Mouse (Mus musculus) lung, postnatal 25 days (tissue): ENCODE measurements at regions not wholly inside any gene's neighbourhood (a gene's known extent, or its start where the extent isn't known, plus 50 kb on each side); places are given as distances from the start of the nearest gene placed in this dataset.
"Not testable (repeated sequence)": the region's sequence is repeated elsewhere in the genome, so short reads cannot be mapped to it uniquely, and the experiment has no call there.

ENCODE experiments used
- DNase-seq: peaks from one replicate; pipeline ENCODE4 v3.0.0; 2022; ENCODE audit warnings: low spot score

DNA sequence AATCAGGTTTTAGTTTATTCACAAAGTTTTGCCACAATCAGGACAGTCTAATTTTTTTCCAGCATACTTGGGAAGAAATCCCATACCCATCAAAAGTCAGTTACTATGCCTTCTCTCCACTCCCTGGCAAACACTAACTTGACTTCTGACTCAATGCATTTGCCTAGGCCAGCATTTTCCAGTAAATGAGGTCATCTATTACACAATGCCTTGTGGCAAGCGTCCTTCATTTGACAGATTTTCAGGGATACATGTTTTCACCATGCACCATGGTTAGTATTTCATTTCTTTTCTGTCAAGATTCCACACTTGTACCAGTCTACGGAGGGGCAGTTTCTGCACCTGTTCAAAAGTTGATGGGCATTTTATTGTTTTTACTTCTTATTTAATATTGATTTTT, 88.4 kb upstream of the Slc2a12 start:
- not testable (repeated sequence) for DNase-seq

DNA sequence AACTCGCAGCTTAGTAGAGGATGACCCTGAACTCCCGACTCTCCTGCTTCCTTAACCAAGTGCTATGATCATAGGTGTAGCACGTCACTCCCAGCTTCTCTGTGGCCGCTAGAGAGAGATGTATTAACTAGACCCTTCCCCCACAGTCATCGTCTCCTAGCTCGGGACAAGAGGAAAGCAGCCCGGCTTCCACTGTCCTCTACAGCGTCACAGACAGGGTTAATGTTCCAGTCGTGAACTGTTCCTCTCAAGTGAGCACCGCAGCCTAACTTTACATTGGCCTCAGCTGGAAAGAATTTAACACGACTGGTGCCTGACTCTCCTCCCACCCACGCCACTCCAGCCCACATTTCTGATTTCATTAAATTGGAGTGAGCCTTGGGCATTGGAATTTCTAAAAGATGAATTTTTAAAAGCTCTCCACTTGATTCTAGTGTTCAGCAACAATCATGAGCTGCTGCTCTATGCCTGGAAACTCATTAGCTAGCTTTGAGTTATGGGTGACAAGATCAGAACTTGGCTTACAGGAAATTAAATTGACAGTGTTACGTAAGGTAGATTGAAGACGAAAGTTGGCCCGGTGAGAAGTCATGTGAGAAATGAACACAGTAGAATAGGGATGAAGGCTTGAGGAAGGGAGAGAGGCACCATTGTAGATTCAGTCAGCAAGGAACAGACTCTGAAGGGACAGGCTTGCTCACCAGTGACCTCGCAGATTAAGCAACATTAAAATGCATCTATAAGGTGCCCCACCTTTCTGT, 75.4 kb upstream of the Slc2a12 start:
- not testable (repeated sequence) for DNase-seq

DNA sequence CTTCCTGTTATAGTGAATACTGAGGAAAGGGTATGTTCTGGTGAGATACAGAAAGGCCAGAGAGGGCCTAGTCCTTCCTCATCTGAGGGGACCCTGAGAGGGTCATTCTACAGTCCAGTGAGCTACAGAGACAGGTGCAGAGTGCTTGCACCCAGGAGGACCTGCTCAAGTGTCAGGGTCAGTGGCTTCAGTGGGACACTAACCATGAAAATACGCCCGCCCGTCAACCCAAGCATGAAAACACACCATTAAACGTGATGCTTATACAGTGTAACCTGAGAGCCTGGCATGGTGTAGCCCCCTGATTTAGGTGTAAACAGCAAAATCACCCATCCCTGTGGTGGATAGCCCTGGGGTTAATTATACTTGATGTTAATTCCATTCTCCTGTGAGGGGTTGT, 70.8 kb upstream of the Slc2a12 start:
- DNase-seq, result not testable (repeated sequence)

DNA sequence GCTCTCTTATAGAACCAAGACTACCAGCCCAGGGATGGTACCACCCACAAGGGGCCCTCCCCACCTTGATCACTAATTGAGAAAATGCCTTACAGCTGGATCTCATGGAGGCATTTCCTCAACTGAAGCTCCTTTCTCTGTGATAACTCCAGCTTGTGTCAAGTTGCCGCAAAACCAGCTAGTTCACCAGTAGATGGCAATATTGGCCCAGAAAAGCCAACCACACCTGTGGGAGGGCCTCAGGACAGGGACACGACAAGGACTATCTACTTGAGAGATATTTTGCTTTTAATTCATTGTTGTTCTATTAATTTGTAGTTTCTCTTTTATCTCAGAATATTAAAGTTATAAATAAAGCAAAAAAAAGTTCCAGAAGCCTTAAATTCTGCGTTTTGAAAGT, 65.4 kb upstream of the Slc2a12 start:
- DNase-seq, result peak; percentile 55

DNA sequence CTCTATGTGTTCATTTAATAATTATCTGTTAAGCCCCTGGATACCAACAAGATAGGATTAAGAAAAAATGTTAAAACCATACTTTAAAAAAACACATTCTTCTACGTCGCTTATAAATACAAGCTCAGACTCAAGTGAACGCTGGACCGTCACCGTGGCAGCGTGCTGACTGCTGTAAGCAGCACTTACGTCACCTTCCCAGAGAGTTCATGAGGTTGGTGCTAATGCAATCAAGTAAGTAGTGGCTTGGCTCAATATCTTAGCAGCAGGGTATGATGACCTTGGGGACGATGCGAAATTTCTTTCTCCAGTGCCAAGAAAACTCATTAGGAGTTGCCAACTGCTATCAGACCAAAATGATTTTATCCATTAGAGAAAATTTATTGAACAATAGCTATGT, 63.5 kb upstream of the Slc2a12 start:
- DNase-seq, result not testable (repeated sequence)

- not testable (repeated sequence) for DNase-seq
Observed at GRCm38 (mm10) chr10:22583306-22583705, 61.5 kb upstream of the Slc2a12 start.

DNA sequence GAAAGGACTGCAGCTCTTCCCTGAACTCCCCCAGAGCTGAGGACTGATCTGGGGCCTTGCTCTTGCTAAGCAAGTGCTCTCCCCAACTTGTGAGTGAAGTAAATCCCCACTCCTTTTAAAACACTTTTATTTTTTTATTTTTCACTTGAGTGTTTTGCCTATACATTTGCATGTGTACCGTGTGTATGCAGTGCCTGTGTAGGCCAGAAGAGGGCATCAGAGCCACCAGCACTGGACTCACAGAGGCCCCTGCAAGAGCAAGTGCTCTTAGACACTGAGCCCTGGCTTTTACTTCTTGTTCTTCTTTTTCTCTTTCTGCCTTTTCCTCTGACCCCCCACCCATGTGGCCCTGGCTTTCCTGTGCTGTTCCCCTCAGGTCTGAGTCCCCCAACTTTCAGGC, 56.2 kb upstream of the Slc2a12 start:
- DNase-seq, result not testable (repeated sequence)

GRCm38 (mm10) chr10:22591664-22592063, 53.1 kb upstream of the Slc2a12 start:
- not testable (repeated sequence) for DNase-seq

DNA sequence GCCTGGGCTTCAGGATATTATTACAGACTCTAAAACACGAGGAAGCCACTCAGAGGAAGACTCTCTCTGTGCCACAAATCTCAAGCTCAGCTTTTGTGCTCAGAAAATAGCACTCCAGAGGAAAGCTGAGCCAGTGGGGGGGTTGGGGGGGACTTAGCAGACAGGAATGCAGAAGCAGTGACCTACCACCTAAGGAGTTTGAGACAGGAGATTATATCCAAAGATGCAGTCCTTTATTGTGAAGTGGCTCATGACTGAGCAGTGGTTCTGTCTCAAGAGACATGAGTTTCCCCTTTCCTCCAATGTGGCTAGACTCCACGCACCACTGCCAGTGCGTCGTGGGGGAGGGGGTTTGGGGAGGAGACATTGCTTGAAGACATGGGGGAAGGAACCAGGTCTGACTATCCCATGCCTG, 52.6 kb upstream of the Slc2a12 start:
- DNase-seq, result not testable (repeated sequence)

- DNase-seq, result not testable (repeated sequence)
Observed at GRCm38 (mm10) chr10:22592752-22593151, 52.1 kb upstream of the Slc2a12 start.
